Mouse (Mus musculus) urinary bladder, postnatal 14 days (tissue): ENCODE results near the gene Lmnb2.

Experiments used
- DNase-seq: peaks from one replicate; pipeline ENCODE4 v3.0.0; 2021; ENCODE audit warnings: low spot score

Gene Lmnb2

GRCm38 (mm10) chr10:80855749-80856073 is 62.3 kb downstream of the Lmnb2 start:
- DNase-seq = no peak

GRCm38 (mm10) chr10:80854913-80855748 is 62.9 kb downstream of the Lmnb2 start, which contains the start of the genes Lsm7 and Sppl2b:
Gene Lsm7, minus strand, starts transcription at chr10:80855209.
Gene Sppl2b, plus strand, starts transcription at chr10:80855275.
- peak; percentile 97 for DNase-seq
